Comparison of ENCODE assay signal across 21 mouse cellular contexts in the genomic region with DNA sequence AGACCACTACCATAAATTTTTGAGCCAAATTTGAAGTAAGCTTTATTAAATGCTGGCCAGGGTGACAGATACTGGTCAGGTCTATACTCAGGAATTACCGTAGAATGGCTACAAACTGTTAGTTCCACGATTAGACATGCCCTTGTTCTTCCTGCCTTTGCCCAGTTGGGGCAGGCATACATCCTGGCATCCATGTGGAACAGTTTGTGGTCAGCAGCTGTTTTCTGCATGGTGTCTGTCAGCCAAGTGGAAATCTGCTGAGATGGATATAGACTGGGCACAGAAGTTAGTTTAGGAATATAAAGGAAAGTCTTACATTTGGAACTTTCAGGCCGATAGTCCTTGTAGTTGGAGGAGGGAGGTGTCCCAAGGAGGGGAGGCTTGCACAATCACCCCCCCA.
"Had no signal": no experiment of that assay in that cellular context is flagged by ENCODE, and none has a peak within 500 bp of the region (broad histone marks: within the 10 kb centered on the region; RNA-seq: fewer than 3 reads in every experiment).

No protein-coding gene starts in this region.

- DNase-seq: kidney, adult 18-20 months; kidney, adult 9 months; kidney, postnatal 14 days; kidney, postnatal 4 days; layer of hippocampus, adult 9-11 months; liver, postnatal 0 days; lung, postnatal 14 days; lung, postnatal 4 days; thymus, adult 2 months; thymus, postnatal 14 days; thymus, postnatal 4 days had no signal

- H3K4me3 ChIP-seq: limb, embryonic 12.5 days; limb, embryonic 15.5 days; lung, embryonic 15.5 days; midbrain, embryonic 10.5 days; midbrain, embryonic 13.5 days; neural tube, embryonic 13.5 days had no signal

- H3K27ac ChIP-seq: limb, embryonic 12.5 days; limb, embryonic 15.5 days; liver, embryonic 14.5 days; lung, embryonic 15.5 days; midbrain, embryonic 10.5 days; midbrain, embryonic 13.5 days; neural tube, embryonic 13.5 days; stomach, postnatal 0 days had no signal

- H3K9me3 ChIP-seq: limb, embryonic 12.5 days; limb, embryonic 15.5 days; lung, embryonic 15.5 days; midbrain, embryonic 10.5 days; midbrain, embryonic 13.5 days; neural tube, embryonic 13.5 days had no signal

- ATAC-seq: intestine, embryonic 16.5 days; liver, postnatal 0 days; midbrain, embryonic 13.5 days had no signal

- H3K4me2 ChIP-seq: limb, embryonic 12.5 days; limb, embryonic 15.5 days; liver, embryonic 11.5 days; lung, embryonic 15.5 days; midbrain, embryonic 13.5 days; neural tube, embryonic 13.5 days had no signal

- H3K9ac ChIP-seq: limb, embryonic 12.5 days; limb, embryonic 15.5 days; liver, embryonic 14.5 days; liver, postnatal 0 days; lung, embryonic 15.5 days; midbrain, embryonic 13.5 days; neural tube, embryonic 13.5 days had no signal

- H3K27me3 ChIP-seq: limb, embryonic 12.5 days; limb, embryonic 15.5 days; lung, embryonic 15.5 days; midbrain, embryonic 13.5 days; neural tube, embryonic 13.5 days had no signal

- H3K36me3 ChIP-seq: limb, embryonic 12.5 days; limb, embryonic 15.5 days; lung, embryonic 15.5 days; midbrain, embryonic 13.5 days; neural tube, embryonic 13.5 days had no signal

- H3K4me1 ChIP-seq: limb, embryonic 12.5 days; limb, embryonic 15.5 days; lung, embryonic 15.5 days had no signal
